Mouse (Mus musculus): ENCODE results near the gene Gm42957. TPM values are rescaled to one million over a fixed set of nuclear protein-coding genes. Genes with fewer than 3 reads are reported as not detected.

Gm42957 gene
- polyA plus RNA-seq (2012; rRNA removed) = 0.13 and 0.21 TPM in 2 replicates

GRCm38 (mm10) chr3:96634928-96635879 is at the start of gene Gm42957, which contains the start of gene Pex11b:
Gm42957 (plus strand) TSS chr3:96635474.
Pex11b (plus strand) TSS chr3:96635376.
- H3K4me1 ChIP-seq (ENCODE audit: control insufficient read depth, insufficient read depth, low read length) = peaks cover 5% of the 10 kb centered on the region
- no peak for TF ChIP-seq POLR2A (IDR thresholded peaks at IDR 0.05; ENCODE audit: extremely low read depth, insufficient read depth, low read length)
- TF ChIP-seq CTCF (IDR thresholded peaks at IDR 0.05; ENCODE audit: extremely low read depth, insufficient read depth, low read length) = no peak
- peak within 1 kb of the TSS; percentile 9; the same call in 1 of the 2 replicates for H3K27ac ChIP-seq (ENCODE audit: insufficient read depth, low read length)
- H3K4me3 ChIP-seq (ENCODE audit: insufficient read depth, low read length) = peak within 1 kb of the TSS; percentile 87

- Histone ChIP-seq H3K4me3 (ENCODE audit: insufficient read depth, low read length) (no peak overlapping the region), H3K27ac (ENCODE audit: insufficient read depth, low read length) (no peak overlapping the region), H3K4me1 (ENCODE audit: control insufficient read depth, insufficient read depth, low read length) (0 out of 2 replicates have a peak, but pooled peaks cover 2% of the 10 kb centered on the region)
- no peak for TF ChIP-seq POLR2A (IDR thresholded peaks at IDR 0.05; ENCODE audit: extremely low read depth, insufficient read depth, low read length)
- no peak for TF ChIP-seq CTCF (IDR thresholded peaks at IDR 0.05; ENCODE audit: extremely low read depth, insufficient read depth, low read length)
Measured at GRCm38 (mm10) chr3:96590657-96591056, 44.6 kb upstream of the Gm42957 start.

- Histone ChIP-seq H3K4me3 (ENCODE audit: insufficient read depth, low read length) (peak overlapping the region; percentile 60), H3K4me1 (ENCODE audit: control insufficient read depth, insufficient read depth, low read length) (0 out of 2 replicates have a peak, but pooled peaks cover 2% of the 10 kb centered on the region), H3K27ac (ENCODE audit: insufficient read depth, low read length) (peak overlapping the region; percentile 57; the same call in 1 of the 2 replicates)
- TF ChIP-seq POLR2A (IDR thresholded peaks at IDR 0.05; ENCODE audit: extremely low read depth, insufficient read depth, low read length) (no peak), CTCF (IDR thresholded peaks at IDR 0.05; ENCODE audit: extremely low read depth, insufficient read depth, low read length) (no peak)
Measured at GRCm38 (mm10) chr3:96593374-96593773, 41.9 kb upstream of the Gm42957 start.

- TF ChIP-seq POLR2A (IDR thresholded peaks at IDR 0.05; ENCODE audit: extremely low read depth, insufficient read depth, low read length) = peak; percentile 94
- no peak for TF ChIP-seq CTCF (IDR thresholded peaks at IDR 0.05; ENCODE audit: extremely low read depth, insufficient read depth, low read length)
- H3K4me1 ChIP-seq (ENCODE audit: control insufficient read depth, insufficient read depth, low read length) = peaks cover 3% of the 10 kb centered on the region
- peak within 1 kb of the TSS; percentile 57; the same call in 1 of the 2 replicates for H3K27ac ChIP-seq (ENCODE audit: insufficient read depth, low read length)
- H3K4me3 ChIP-seq (ENCODE audit: insufficient read depth, low read length) = peak within 1 kb of the TSS; percentile 60
Measured at GRCm38 (mm10) chr3:96593790-96594560, 41.3 kb upstream of the Gm42957 start, which contains the start of gene Polr3gl. Polr3gl (minus strand) TSS chr3:96594181.

DNA sequence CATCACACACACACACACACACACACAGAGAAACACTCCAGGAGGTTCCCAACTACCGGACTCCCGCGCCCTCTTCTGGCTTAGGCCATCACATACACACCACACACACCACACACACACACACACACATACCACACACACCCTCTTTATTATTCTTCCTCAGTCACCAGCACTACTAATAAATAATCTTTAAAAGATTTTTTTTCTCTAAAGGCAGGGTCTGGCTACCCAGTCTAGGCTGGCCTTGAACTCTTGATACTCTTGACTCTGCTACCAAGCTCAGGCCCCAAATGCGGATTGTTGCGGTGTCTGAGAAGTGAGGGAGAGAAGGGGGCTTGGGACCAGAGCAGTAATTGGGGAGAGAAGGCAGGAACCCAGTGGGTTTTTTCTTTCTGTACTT is 40.4 kb upstream of the Gm42957 start:
- Histone ChIP-seq H3K4me1 (ENCODE audit: control insufficient read depth, insufficient read depth, low read length) (peaks cover 6% of the 10 kb centered on the region), H3K4me3 (ENCODE audit: insufficient read depth, low read length) (no peak overlapping the region; the same call in 1 of the 2 replicates), H3K27ac (ENCODE audit: insufficient read depth, low read length) (no peak overlapping the region)
- TF ChIP-seq POLR2A (IDR thresholded peaks at IDR 0.05; ENCODE audit: extremely low read depth, insufficient read depth, low read length) = no peak
- TF ChIP-seq CTCF (IDR thresholded peaks at IDR 0.05; ENCODE audit: extremely low read depth, insufficient read depth, low read length) = no peak

GRCm38 (mm10) chr3:96595661-96596060 is 39.6 kb upstream of the Gm42957 start:
- peak overlapping the region; percentile 69 for H3K4me3 ChIP-seq (ENCODE audit: insufficient read depth, low read length)
- TF ChIP-seq CTCF (IDR thresholded peaks at IDR 0.05; ENCODE audit: extremely low read depth, insufficient read depth, low read length) (no peak), POLR2A (IDR thresholded peaks at IDR 0.05; ENCODE audit: extremely low read depth, insufficient read depth, low read length) (peak; percentile 77)
- H3K4me1 ChIP-seq (ENCODE audit: control insufficient read depth, insufficient read depth, low read length) = peaks cover 6% of the 10 kb centered on the region
- H3K27ac ChIP-seq (ENCODE audit: insufficient read depth, low read length) = peak overlapping the region; percentile 93

DNA sequence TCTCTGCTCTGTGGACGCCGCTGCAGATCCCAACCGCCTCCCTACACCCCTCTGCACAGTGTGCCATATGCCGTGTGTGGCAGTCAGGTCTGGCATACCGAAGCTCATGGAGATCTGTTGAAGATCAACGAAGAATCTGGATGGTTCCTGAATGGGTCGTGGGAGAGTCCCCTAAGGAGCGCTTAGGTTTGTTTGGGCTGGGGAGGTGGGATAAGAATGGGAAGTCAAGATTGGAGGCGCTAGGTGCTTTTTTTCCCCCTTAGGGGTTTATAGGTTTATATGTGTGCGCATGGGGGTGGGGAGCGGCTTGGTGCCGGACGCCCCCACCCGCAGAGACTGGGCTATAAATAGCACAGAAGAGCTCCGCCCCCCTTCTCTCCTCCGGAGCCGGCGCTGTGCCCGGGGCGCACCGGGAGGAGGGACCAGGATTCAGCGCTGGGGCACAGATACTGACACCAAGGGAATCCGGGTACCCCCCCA is 39.0 kb upstream of the Gm42957 start, which contains the start of gene Ankrd34a:
TSS of gene Ankrd34a (plus strand) at position 409 of the 480 bp plus-strand sequence.
- H3K4me1 ChIP-seq (ENCODE audit: control insufficient read depth, insufficient read depth, low read length) = peaks cover 6% of the 10 kb centered on the region
- H3K27ac ChIP-seq (ENCODE audit: insufficient read depth, low read length) = peak within 1 kb of the TSS; percentile 93
- no peak for TF ChIP-seq CTCF (IDR thresholded peaks at IDR 0.05; ENCODE audit: extremely low read depth, insufficient read depth, low read length)
- peak; percentile 37; the same call in 1 of the 2 replicates for TF ChIP-seq POLR2A (IDR thresholded peaks at IDR 0.05; ENCODE audit: extremely low read depth, insufficient read depth, low read length)
- peak within 1 kb of the TSS; percentile 69 for H3K4me3 ChIP-seq (ENCODE audit: insufficient read depth, low read length)

GRCm38 (mm10) chr3:96596855-96597254 is 38.4 kb upstream of the Gm42957 start:
- TF ChIP-seq POLR2A (IDR thresholded peaks at IDR 0.05; ENCODE audit: extremely low read depth, insufficient read depth, low read length) (no peak), CTCF (IDR thresholded peaks at IDR 0.05; ENCODE audit: extremely low read depth, insufficient read depth, low read length) (no peak)
- peak overlapping the region; percentile 69 for H3K4me3 ChIP-seq (ENCODE audit: insufficient read depth, low read length)
- peaks cover 6% of the 10 kb centered on the region for H3K4me1 ChIP-seq (ENCODE audit: control insufficient read depth, insufficient read depth, low read length)
- H3K27ac ChIP-seq (ENCODE audit: insufficient read depth, low read length) = peak overlapping the region; percentile 93

GRCm38 (mm10) chr3:96597435-96597891 is 37.8 kb upstream of the Gm42957 start:
- peak overlapping the region; percentile 93 for H3K27ac ChIP-seq (ENCODE audit: insufficient read depth, low read length)
- H3K4me1 ChIP-seq (ENCODE audit: control insufficient read depth, insufficient read depth, low read length) = peaks cover 6% of the 10 kb centered on the region
- H3K4me3 ChIP-seq (ENCODE audit: insufficient read depth, low read length) = peak overlapping the region; percentile 69
- 0 out of 2 replicates have a peak, but pooled peaks have one; percentile 33 for TF ChIP-seq POLR2A (IDR thresholded peaks at IDR 0.05; ENCODE audit: extremely low read depth, insufficient read depth, low read length)
- TF ChIP-seq CTCF (IDR thresholded peaks at IDR 0.05; ENCODE audit: extremely low read depth, insufficient read depth, low read length) = no peak
